Mouse (Mus musculus) E14TG2a.4 (cell line): Measurements from ENCODE around the gene Cdk5.

ENCODE experiments used
- CTCF ChIP-seq: conservative IDR thresholded peaks from 2 replicates; pipeline ENCODE4 v1.5.1; 2014; ENCODE audit warnings: low read length
- NANOG ChIP-seq: IDR thresholded peaks from 2 replicates; pipeline ENCODE4 v1.6.1; 2014; ENCODE audit warnings: borderline replicate concordance, low read length, mixed read lengths
- POU5F1 ChIP-seq: IDR thresholded peaks from 2 replicates; pipeline ENCODE4 v1.6.1; 2014; ENCODE audit warnings: low read length, borderline replicate concordance

GRCm38 (mm10) chr5:24453283-24453984 lies 30.1 kb upstream of the Cdk5 start:
- no peak for TF ChIP-seq CTCF
- TF ChIP-seq POU5F1: no peak
- no peak for TF ChIP-seq NANOG
